In genomic region chr7:127243361-127243867, GRCm38 (mm10) we compare ENCODE assay signal across 8 mouse cellular contexts. TPM values are rescaled to one million over a fixed set of nuclear protein-coding genes. Genes with fewer than 3 reads are reported as not detected.
DNase-seq lines count a peak whose midpoint lies in the region; ATAC-seq and TF ChIP-seq lines count a peak whose summit lies in the region.

No protein-coding gene starts in this region.

- no peak for TF ChIP-seq EP300 in liver, postnatal 0 days (IDR thresholded peaks at IDR 0.05; ENCODE audit: low read depth)

- intact Hi-C loops in gastrocnemius, adult 2 months (cut with DNase I): no loop called here
- intact Hi-C loops in gastrocnemius, postnatal 36 days (cut with DNase I): no loop called here

- peak overlapping the region; percentile 95; the same call in 1 of the 2 replicates for H3K9ac ChIP-seq in forebrain, embryonic 14.5 days (ENCODE audit: low read length)
- peak overlapping the region; percentile 94 for H3K9ac ChIP-seq in liver, postnatal 0 days (replicated peaks)

- H3K27ac ChIP-seq in gastrocnemius, adult 2 months: peak overlapping the region; percentile 94
- H3K27ac ChIP-seq in forebrain, embryonic 14.5 days (ENCODE audit: low read depth, low read length): peak overlapping the region; percentile 79
- peak overlapping the region; percentile 96 for H3K27ac ChIP-seq in liver, postnatal 0 days (ENCODE audit: low read depth)

- peaks cover 9% of the 10 kb centered on the region for H3K4me1 ChIP-seq in forebrain, embryonic 14.5 days (ENCODE audit: control insufficient read depth, insufficient read depth, low read length)
- peaks cover 21% of the 10 kb centered on the region for H3K4me1 ChIP-seq in liver, postnatal 0 days (ENCODE audit: insufficient read depth)

- WGBS in forebrain, embryonic 14.5 days: 45% methylated on average over 2 of the region's 2 CpGs
- WGBS in liver, postnatal 0 days (ENCODE audit: insufficient replicate concordance): 39% methylated on average over 2 of the region's 2 CpGs

- TF ChIP-seq CTCF in gastrocnemius, adult 2 months (IDR thresholded peaks at IDR 0.05): no peak
- no peak for TF ChIP-seq CTCF in liver, postnatal 0 days (IDR thresholded peaks at IDR 0.05; ENCODE audit: low read depth)

- peaks cover 17% of the 10 kb centered on the region for H3K36me3 ChIP-seq in forebrain, embryonic 14.5 days (ENCODE audit: control insufficient read depth, insufficient read depth, low read length)
- no peaks in the 10 kb centered on the region; the same call in 1 of the 2 replicates for H3K36me3 ChIP-seq in liver, postnatal 0 days (replicated peaks; ENCODE audit: insufficient read depth, low read length)

- ATAC-seq in forebrain, embryonic 14.5 days: no peak
- no peak for ATAC-seq in liver, postnatal 0 days

- H3K27me3 ChIP-seq in forebrain, embryonic 14.5 days (replicated peaks; ENCODE audit: control insufficient read depth, insufficient read depth, low read length): no peaks in the 10 kb centered on the region
- no peaks in the 10 kb centered on the region for H3K27me3 ChIP-seq in liver, postnatal 0 days (ENCODE audit: insufficient read depth, low read length)

- no peak for DNase-seq in gastrocnemius, adult 2 months
- DNase-seq in gastrocnemius, postnatal 36 days: no peak
- peak; percentile 60 for DNase-seq in 3T3-L1 (ENCODE audit: low read depth, low spot score)
- DNase-seq in forebrain, embryonic 14.5 days (ENCODE audit: low spot score): no peak
- DNase-seq in liver, postnatal 0 days: no peak
- no peak for DNase-seq in right cerebral cortex, adult 18-20 months
- no peak for DNase-seq in ovary, postnatal 14 days (ENCODE audit: low spot score)
- no peak for DNase-seq in thymus, postnatal 25 days

- H3K4me3 ChIP-seq in gastrocnemius, adult 2 months: peak overlapping the region; percentile 79
- peak overlapping the region; percentile 77 for H3K4me3 ChIP-seq in forebrain, embryonic 14.5 days (ENCODE audit: low read depth, low read length)
- H3K4me3 ChIP-seq in liver, postnatal 0 days (ENCODE audit: low read depth, low read length): peak overlapping the region; percentile 88

- no peaks in the 10 kb centered on the region for H3K9me3 ChIP-seq in forebrain, embryonic 14.5 days (replicated peaks; ENCODE audit: control insufficient read depth, low read length)
- no peaks in the 10 kb centered on the region for H3K9me3 ChIP-seq in liver, postnatal 0 days (ENCODE audit: low read length)

- H3K4me2 ChIP-seq in forebrain, embryonic 14.5 days (ENCODE audit: low read length): peak overlapping the region; percentile 71
- H3K4me2 ChIP-seq in liver, postnatal 0 days (ENCODE audit: low read depth, low read length): peak overlapping the region; percentile 99

RNA-seq across cellular contexts. Expression of gene Zfp771, which starts 0.7 kb away (rescaled TPM):
- 10 to 100 TPM; 17.6 to 17.7 TPM for total RNA-seq in gastrocnemius, adult 2 months (2021)
- total RNA-seq in gastrocnemius, postnatal 36 days (2021): 10 to 100 TPM; 16.4 to 16.8 TPM
- polyA plus RNA-seq in forebrain, embryonic 14.5 days (2014; fragmentation: Nextera tagmentation; extraction: Ambion mirVana): 53.2 and 57.4 TPM in 2 replicates
- polyA plus RNA-seq in liver, postnatal 0 days (2015; fragmentation: Nextera tagmentation; extraction: Ambion mirVana): 15.5 and 17.8 TPM in 2 replicates

RNA-seq across cellular contexts. Expression of gene Sept1, which starts 10.5 kb away (rescaled TPM):
- total RNA-seq in gastrocnemius, adult 2 months (2021): 1 to 10 TPM in 1 of 2 experiments, under 1 TPM in 1; 0.89 to 2.1 TPM
- 1 to 10 TPM; 1.4 to 2.4 TPM for total RNA-seq in gastrocnemius, postnatal 36 days (2021)
- 11.3 and 15.1 TPM in 2 replicates for polyA plus RNA-seq in forebrain, embryonic 14.5 days (2014; fragmentation: Nextera tagmentation; extraction: Ambion mirVana)
- polyA plus RNA-seq in liver, postnatal 0 days (2015; fragmentation: Nextera tagmentation; extraction: Ambion mirVana): 16.7 and 17.3 TPM in 2 replicates

RNA-seq across cellular contexts. Expression of gene Zfp553, which starts 10.6 kb away (rescaled TPM):
- total RNA-seq in gastrocnemius, adult 2 months (2021): 1 to 10 TPM; 4.2 to 5.1 TPM
- 1 to 10 TPM; 3.6 to 4.2 TPM for total RNA-seq in gastrocnemius, postnatal 36 days (2021)
- 29.4 and 36.7 TPM in 2 replicates for polyA plus RNA-seq in forebrain, embryonic 14.5 days (2014; fragmentation: Nextera tagmentation; extraction: Ambion mirVana)
- polyA plus RNA-seq in liver, postnatal 0 days (2015; fragmentation: Nextera tagmentation; extraction: Ambion mirVana): 4.0 and 5.3 TPM in 2 replicates

RNA-seq across cellular contexts. Expression of gene Dctpp1, which starts 17.1 kb away (rescaled TPM):
- total RNA-seq in gastrocnemius, adult 2 months (2021): 10 to 100 TPM; 25.1 to 35.4 TPM
- 10 to 100 TPM; 26.8 to 29.1 TPM for total RNA-seq in gastrocnemius, postnatal 36 days (2021)
- polyA plus RNA-seq in forebrain, embryonic 14.5 days (2014; fragmentation: Nextera tagmentation; extraction: Ambion mirVana): 169 and 219 TPM in 2 replicates
- polyA plus RNA-seq in liver, postnatal 0 days (2015; fragmentation: Nextera tagmentation; extraction: Ambion mirVana): 96.8 and 107 TPM in 2 replicates

RNA-seq across cellular contexts. Expression of gene Sephs2, which starts 30.4 kb away (rescaled TPM):
- total RNA-seq in gastrocnemius, adult 2 months (2021): 10 to 100 TPM; 30.1 to 36.3 TPM
- 10 to 100 TPM; 28.5 to 30.0 TPM for total RNA-seq in gastrocnemius, postnatal 36 days (2021)
- 59.4 and 62.5 TPM in 2 replicates for polyA plus RNA-seq in forebrain, embryonic 14.5 days (2014; fragmentation: Nextera tagmentation; extraction: Ambion mirVana)
- polyA plus RNA-seq in liver, postnatal 0 days (2015; fragmentation: Nextera tagmentation; extraction: Ambion mirVana): 712 and 714 TPM in 2 replicates
